Mouse (Mus musculus): ENCODE results near the gene Gpr180. TPM values are rescaled to one million over a fixed set of nuclear protein-coding genes. Genes with fewer than 3 reads are reported as not detected.
"Not testable (repeated sequence)": the region's sequence is repeated elsewhere in the genome, so short reads cannot be mapped to it uniquely, and the experiment has no call there.

Gene Gpr180
- polyA plus RNA-seq (2012; ENCODE audit: insufficient read depth, low replicate concordance): 3.0 and 3.2 TPM in 2 replicates

GRCm38 (mm10) chr14:118136744-118137452 is at the start of gene Gpr180:
TSS of gene Gpr180 (plus strand) at chr14:118137158.
- H3K4me1 ChIP-seq: peaks cover 27% of the 10 kb centered on the region
- peaks cover 28% of the 10 kb centered on the region for H3K36me3 ChIP-seq (replicated peaks; ENCODE audit: low read length)
- H3K27me3 ChIP-seq (replicated peaks): no peaks in the 10 kb centered on the region
- no peak for TF ChIP-seq GATA1 (IDR thresholded peaks at IDR 0.05; ENCODE audit: borderline replicate concordance, low read length)
- peak within 1 kb of the TSS; percentile 96 for H3K4me3 ChIP-seq (replicated peaks)
- H3K9me3 ChIP-seq: peaks cover 6% of the 10 kb centered on the region; the same call in 1 of the 2 replicates

GRCm38 (mm10) chr14:118088437-118089207 is 48.3 kb upstream of the Gpr180 start:
- no peaks in the 10 kb centered on the region for H3K36me3 ChIP-seq (replicated peaks; ENCODE audit: low read length)
- peak overlapping the region; percentile 93 for H3K4me3 ChIP-seq (replicated peaks)
- TF ChIP-seq GATA1 (IDR thresholded peaks at IDR 0.05; ENCODE audit: borderline replicate concordance, low read length): no peak
- TF ChIP-seq FLI1 (IDR thresholded peaks at IDR 0.05; ENCODE audit: low read length): no peak
- peaks cover 16% of the 10 kb centered on the region for H3K4me1 ChIP-seq
- H3K9me3 ChIP-seq: no peaks in the 10 kb centered on the region
- H3K27me3 ChIP-seq (replicated peaks): peaks cover 9% of the 10 kb centered on the region

- no peak for TF ChIP-seq GATA1 (IDR thresholded peaks at IDR 0.05; ENCODE audit: borderline replicate concordance, low read length)
- no peak for TF ChIP-seq FLI1 (IDR thresholded peaks at IDR 0.05; ENCODE audit: low read length)
- no peaks in the 10 kb centered on the region for H3K36me3 ChIP-seq (replicated peaks; ENCODE audit: low read length)
These were observed 47.6 kb upstream of the Gpr180 start for GRCm38 (mm10) chr14:118089215-118089805.

GRCm38 (mm10) chr14:118089806-118090392 is 47.1 kb upstream of the Gpr180 start:
- H3K9me3 ChIP-seq: no peaks in the 10 kb centered on the region
- peak overlapping the region; percentile 93 for H3K4me3 ChIP-seq (replicated peaks)
- no peak for TF ChIP-seq GATA1 (IDR thresholded peaks at IDR 0.05; ENCODE audit: borderline replicate concordance, low read length)
- no peak for TF ChIP-seq FLI1 (IDR thresholded peaks at IDR 0.05; ENCODE audit: low read length)
- peaks cover 11% of the 10 kb centered on the region for H3K27me3 ChIP-seq (replicated peaks)
- H3K36me3 ChIP-seq (replicated peaks; ENCODE audit: low read length): no peaks in the 10 kb centered on the region
- H3K4me1 ChIP-seq: peaks cover 16% of the 10 kb centered on the region

More at GRCm38 (mm10) chr14:118089215-118089805, 47.6 kb upstream of the Gpr180 start:
- Histone ChIP-seq H3K4me1 (peaks cover 16% of the 10 kb centered on the region), H3K4me3 (replicated peaks) (peak overlapping the region; percentile 93), H3K9me3 (no peaks in the 10 kb centered on the region), H3K27me3 (replicated peaks) (peaks cover 11% of the 10 kb centered on the region)

- H3K36me3 ChIP-seq (replicated peaks; ENCODE audit: low read length): no peaks in the 10 kb centered on the region
These were observed 38.7 kb upstream of the Gpr180 start for GRCm38 (mm10) chr14:118098265-118098664.

GRCm38 (mm10) chr14:118101227-118101990 is 35.5 kb upstream of the Gpr180 start:
- Histone ChIP-seq H3K36me3 (replicated peaks; ENCODE audit: low read length) (no peaks in the 10 kb centered on the region), H3K9me3 (peaks cover 18% of the 10 kb centered on the region), H3K27me3 (replicated peaks) (peaks cover 1% of the 10 kb centered on the region), H3K4me3 (replicated peaks) (no peak overlapping the region), H3K4me1 (peaks cover 13% of the 10 kb centered on the region)
- TF ChIP-seq FLI1 (IDR thresholded peaks at IDR 0.05; ENCODE audit: low read length): no peak
- no peak for TF ChIP-seq GATA1 (IDR thresholded peaks at IDR 0.05; ENCODE audit: borderline replicate concordance, low read length)

More at GRCm38 (mm10) chr14:118098265-118098664, 38.7 kb upstream of the Gpr180 start:
- Histone ChIP-seq H3K4me3 (replicated peaks) (peak overlapping the region; percentile 51), H3K9me3 (0 out of 2 replicates have a peak, but pooled peaks cover 3% of the 10 kb centered on the region), H3K27me3 (replicated peaks) (peaks cover 5% of the 10 kb centered on the region), H3K4me1 (peaks cover 13% of the 10 kb centered on the region)
- no peak for TF ChIP-seq GATA1 (IDR thresholded peaks at IDR 0.05; ENCODE audit: borderline replicate concordance, low read length)
- no peak for TF ChIP-seq FLI1 (IDR thresholded peaks at IDR 0.05; ENCODE audit: low read length)

GRCm38 (mm10) chr14:118107479-118107878 is 29.5 kb upstream of the Gpr180 start:
- Histone ChIP-seq H3K36me3 (replicated peaks; ENCODE audit: low read length) (peaks cover 17% of the 10 kb centered on the region), H3K9me3 (peaks cover 27% of the 10 kb centered on the region)
- H3K27me3 ChIP-seq (replicated peaks); H3K4me1 ChIP-seq; H3K4me3 ChIP-seq (replicated peaks): not testable (repeated sequence)

- Histone ChIP-seq H3K4me3 (replicated peaks) (no peak overlapping the region), H3K4me1 (peaks cover 17% of the 10 kb centered on the region), H3K27me3 (replicated peaks) (no peaks in the 10 kb centered on the region), H3K36me3 (replicated peaks; ENCODE audit: low read length) (peaks cover 73% of the 10 kb centered on the region), H3K9me3 (peaks cover 5% of the 10 kb centered on the region; the same call in 1 of the 2 replicates)
- no peak for TF ChIP-seq FLI1 (IDR thresholded peaks at IDR 0.05; ENCODE audit: low read length)
- TF ChIP-seq GATA1 (IDR thresholded peaks at IDR 0.05; ENCODE audit: borderline replicate concordance, low read length): no peak
These were observed 23.8 kb upstream of the Gpr180 start for GRCm38 (mm10) chr14:118113116-118113515.

- Histone ChIP-seq H3K9me3 (no peaks in the 10 kb centered on the region), H3K4me3 (replicated peaks) (peak overlapping the region; percentile 23), H3K36me3 (replicated peaks; ENCODE audit: low read length) (peaks cover 94% of the 10 kb centered on the region), H3K4me1 (peaks cover 43% of the 10 kb centered on the region), H3K27me3 (replicated peaks) (no peaks in the 10 kb centered on the region)
- TF ChIP-seq FLI1 (IDR thresholded peaks at IDR 0.05; ENCODE audit: low read length) (no peak), GATA1 (IDR thresholded peaks at IDR 0.05; ENCODE audit: borderline replicate concordance, low read length) (no peak)
These were observed 12.8 kb upstream of the Gpr180 start for GRCm38 (mm10) chr14:118124129-118124528.
